Mouse (Mus musculus) neural tube, embryonic 15.5 days (tissue): ENCODE results near the gene Tgm2. TPM values are rescaled to one million over a fixed set of nuclear protein-coding genes. Genes with fewer than 3 reads are reported as not detected.

Experiments used
- ATAC-seq: fragments of 200-750 bp; cut with Nextera tagmentation; 2 replicates; pipeline ENCODE4 v1.8.0; 2017; ENCODE audit warnings: mild to moderate bottlenecking, moderate TSS enrichment, moderate library complexity; ENCODE audit not compliant: low FRiP score
- H3K27ac ChIP-seq: fragments of 300-500 bp; sonication (generic); replicated peaks from 2 replicates; pipeline ENCODE4 v1.5.1; 2015; ENCODE audit warnings: mild to moderate bottlenecking, inconsistent platforms
- H3K27me3 ChIP-seq: fragments of 300-500 bp; sonication (generic); replicated peaks from 2 replicates; pipeline ENCODE4 v1.6.1; 2015; ENCODE audit warnings: inconsistent platforms
- H3K36me3 ChIP-seq: fragments of 300-500 bp; sonication (generic); 2 replicates; pipeline ENCODE4 v1.6.1; 2015; ENCODE audit warnings: inconsistent platforms
- H3K4me1 ChIP-seq: fragments of 300-500 bp; sonication (generic); 2 replicates; pipeline ENCODE4 v1.6.1; 2015; ENCODE audit warnings: inconsistent platforms
- H3K4me2 ChIP-seq: fragments of 300-500 bp; sonication (generic); 2 replicates; pipeline ENCODE4 v1.6.1; 2015; ENCODE audit warnings: inconsistent platforms, mild to moderate bottlenecking, moderate library complexity
- H3K4me3 ChIP-seq: fragments of 300-500 bp; sonication (generic); replicated peaks from 2 replicates; pipeline ENCODE4 v1.5.1; 2015; ENCODE audit warnings: mild to moderate bottlenecking, inconsistent platforms
- H3K9ac ChIP-seq: fragments of 300-500 bp; sonication (generic); replicated peaks from 2 replicates; pipeline ENCODE4 v1.6.1; 2015; ENCODE audit warnings: mild to moderate bottlenecking, inconsistent platforms
- H3K9me3 ChIP-seq: fragments of 300-500 bp; sonication (generic); replicated peaks from 2 replicates; pipeline ENCODE4 v1.6.1; 2016; ENCODE audit warnings: inconsistent platforms
- WGBS: fragments of 180-500 bp; shearing (Covaris S2); methylation state at CpG from one replicate; pipeline ENCODE4 v1.1.7; 2015; ENCODE audit warnings: mixed read lengths; 5-methylcytosine and 5-hydroxymethylcytosine counted together
- polyA plus RNA-seq: library from polyadenylated mRNA; unstranded; fragments of >200 nt; fragmentation: Nextera tagmentation; extraction: Ambion mirVana; gene quantifications from 2 replicates; pipeline ENCODE4 v1.2.1, GENCODE M21; 2015

The Tgm2 gene
- polyA plus RNA-seq, 1 experiment from 2014 or later = 7.8 TPM

DNA sequence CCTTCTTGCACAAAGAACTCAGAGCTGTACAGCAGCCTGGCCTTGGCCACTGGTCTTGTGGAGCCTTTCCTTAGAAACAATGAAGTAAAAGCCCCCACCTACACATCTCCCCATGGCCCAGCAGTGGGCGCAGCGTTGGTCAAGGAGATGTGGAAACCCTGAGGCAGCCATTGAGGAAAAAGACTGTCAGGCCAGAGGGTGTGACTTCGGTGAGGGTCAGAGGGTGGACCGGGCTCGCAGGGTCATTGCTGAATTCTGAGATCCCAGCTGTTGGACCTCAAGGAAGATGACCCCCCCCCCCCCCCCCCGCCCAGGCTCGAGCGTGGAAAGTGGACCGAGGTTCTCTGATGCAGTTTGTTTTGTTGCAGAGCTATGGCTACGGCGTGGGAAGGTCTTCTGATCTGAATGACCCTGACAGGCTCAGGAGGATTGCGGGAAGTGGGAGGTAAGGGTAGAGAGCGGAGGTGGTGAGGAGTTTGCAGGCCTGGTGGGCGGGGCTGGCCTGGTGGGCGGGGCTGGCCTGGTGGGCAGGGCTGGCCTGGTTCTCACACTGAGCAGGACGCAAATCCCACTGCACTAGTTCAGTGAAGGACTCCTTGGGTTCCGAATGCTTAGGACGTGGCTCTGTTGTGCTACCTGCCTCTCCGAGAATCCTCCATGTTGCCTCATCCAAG lies 32.6 kb upstream of the Tgm2 start:
- peak overlapping the region; percentile 21 for H3K4me3 ChIP-seq
- peak overlapping the region; percentile 49 for H3K4me2 ChIP-seq
- H3K36me3 ChIP-seq = no peaks in the 10 kb centered on the region
- peak overlapping the region; percentile 54 for H3K27ac ChIP-seq
- H3K4me1 ChIP-seq = peaks cover 46% of the 10 kb centered on the region
- no peak overlapping the region; the same call in 1 of the 2 replicates for H3K9ac ChIP-seq
- H3K9me3 ChIP-seq = no peaks in the 10 kb centered on the region
- H3K27me3 ChIP-seq = no peaks in the 10 kb centered on the region
- no peak for ATAC-seq
- WGBS = 12% methylated on average over 18 of the region's 19 CpGs

DNA sequence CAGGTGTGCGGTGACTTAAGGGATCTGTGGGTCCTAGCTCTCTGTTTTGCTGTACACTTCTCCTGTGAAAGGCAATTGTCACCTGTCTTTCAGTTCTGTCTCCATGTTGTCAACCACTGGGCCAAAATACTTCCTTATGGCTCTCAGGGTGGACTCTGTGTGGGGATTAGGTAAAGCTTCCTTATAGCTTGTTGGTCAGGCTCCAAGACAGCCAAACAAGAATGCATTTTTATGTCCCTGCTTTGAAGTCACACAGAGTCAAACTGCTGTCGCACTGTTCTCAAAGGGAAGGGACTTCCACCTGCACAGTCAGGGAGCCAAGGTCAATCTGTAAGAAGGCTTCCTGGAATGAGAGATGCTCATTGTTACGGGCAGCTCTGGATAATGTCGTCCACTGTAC lies 31.9 kb upstream of the Tgm2 start:
- Histone ChIP-seq H3K27me3 (no peaks in the 10 kb centered on the region), H3K9ac (no peak overlapping the region), H3K4me2 (no peak overlapping the region), H3K9me3 (no peaks in the 10 kb centered on the region), H3K4me3 (no peak overlapping the region), H3K36me3 (no peaks in the 10 kb centered on the region), H3K27ac (peak overlapping the region; percentile 54; the same call in 1 of the 2 replicates), H3K4me1 (peaks cover 46% of the 10 kb centered on the region)
- no peak for ATAC-seq
- 67% methylated on average over 4 of the region's 4 CpGs for WGBS

DNA sequence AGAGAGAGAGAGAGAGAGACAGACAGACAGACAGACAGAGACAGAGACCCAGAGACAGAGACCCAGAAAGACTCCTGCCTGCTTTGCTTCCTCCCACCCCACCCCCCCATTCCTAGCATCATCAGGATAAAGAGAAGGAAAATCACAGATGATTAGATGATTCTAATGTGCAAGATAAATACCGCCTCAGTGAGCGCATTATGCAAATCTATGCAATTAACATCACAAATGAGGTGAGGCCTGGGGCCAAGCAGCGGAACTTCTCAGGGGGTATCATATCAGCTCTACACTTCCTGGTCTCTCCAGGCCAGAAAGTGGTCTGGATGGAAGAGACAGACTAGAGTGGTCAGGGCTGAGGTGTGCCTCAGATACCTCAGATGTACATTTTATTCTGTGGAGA lies 31.3 kb upstream of the Tgm2 start:
- H3K4me3 ChIP-seq = no peak overlapping the region
- no peak overlapping the region for H3K9ac ChIP-seq
- H3K9me3 ChIP-seq = no peaks in the 10 kb centered on the region
- H3K27ac ChIP-seq = peak overlapping the region; percentile 54; the same call in 1 of the 2 replicates
- H3K27me3 ChIP-seq = no peaks in the 10 kb centered on the region
- no peaks in the 10 kb centered on the region for H3K36me3 ChIP-seq
- no peak for ATAC-seq
- 20% methylated on average over 3 of the region's 3 CpGs for WGBS
- H3K4me2 ChIP-seq = no peak overlapping the region
- H3K4me1 ChIP-seq = peaks cover 45% of the 10 kb centered on the region

DNA sequence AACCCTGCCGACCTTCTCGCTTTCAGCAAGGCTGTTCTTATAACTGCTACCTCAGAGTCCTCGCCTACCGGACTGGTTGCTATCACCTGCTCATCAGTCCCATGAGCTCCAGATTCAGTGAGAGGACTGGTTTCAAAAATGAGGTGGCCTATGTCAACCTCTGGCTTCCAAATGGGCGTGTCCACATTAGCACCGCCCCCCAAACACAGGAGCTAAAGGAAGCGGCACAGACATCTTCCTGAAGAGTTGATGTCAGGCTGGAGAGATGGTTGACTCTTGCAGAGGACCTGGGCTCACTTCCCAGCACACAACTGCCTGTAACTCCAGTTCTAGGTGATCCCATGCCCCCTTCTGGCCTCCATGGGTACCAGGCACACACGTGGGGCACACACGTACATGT lies 30.5 kb upstream of the Tgm2 start:
- 93% methylated on average over 9 of the region's 9 CpGs for WGBS
- no peaks in the 10 kb centered on the region for H3K27me3 ChIP-seq
- H3K4me1 ChIP-seq = peaks cover 37% of the 10 kb centered on the region
- no peak overlapping the region for H3K4me3 ChIP-seq
- no peak overlapping the region for H3K27ac ChIP-seq
- H3K4me2 ChIP-seq = no peak overlapping the region
- no peak overlapping the region for H3K9ac ChIP-seq
- no peaks in the 10 kb centered on the region for H3K36me3 ChIP-seq
- H3K9me3 ChIP-seq = no peaks in the 10 kb centered on the region
- no peak for ATAC-seq

DNA sequence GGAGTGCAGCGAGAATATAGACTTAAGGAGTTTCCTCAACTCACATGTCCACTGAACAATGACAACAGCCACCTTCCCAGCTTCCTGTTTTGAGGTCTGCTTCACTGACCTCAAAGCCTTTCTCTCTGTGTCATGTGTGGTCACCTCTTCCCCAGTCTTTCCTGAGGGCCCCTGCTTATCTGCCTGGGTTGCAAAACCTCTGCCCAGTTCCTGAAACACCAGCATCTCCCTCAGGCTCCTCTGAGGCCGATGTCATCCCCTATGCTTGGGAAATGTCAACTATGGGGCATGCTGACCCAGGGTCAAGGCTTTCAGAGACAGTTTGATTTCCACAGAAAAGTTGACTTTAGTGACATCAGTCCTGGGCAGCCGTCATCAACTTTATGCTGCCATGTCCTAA lies 29.2 kb upstream of the Tgm2 start:
- WGBS = 81% methylated on average over 3 of the region's 3 CpGs
- Histone ChIP-seq H3K36me3 (no peaks in the 10 kb centered on the region), H3K4me1 (peaks cover 31% of the 10 kb centered on the region), H3K9ac (no peak overlapping the region), H3K27ac (no peak overlapping the region), H3K9me3 (no peaks in the 10 kb centered on the region), H3K4me2 (no peak overlapping the region), H3K27me3 (no peaks in the 10 kb centered on the region), H3K4me3 (no peak overlapping the region)
- no peak for ATAC-seq

DNA sequence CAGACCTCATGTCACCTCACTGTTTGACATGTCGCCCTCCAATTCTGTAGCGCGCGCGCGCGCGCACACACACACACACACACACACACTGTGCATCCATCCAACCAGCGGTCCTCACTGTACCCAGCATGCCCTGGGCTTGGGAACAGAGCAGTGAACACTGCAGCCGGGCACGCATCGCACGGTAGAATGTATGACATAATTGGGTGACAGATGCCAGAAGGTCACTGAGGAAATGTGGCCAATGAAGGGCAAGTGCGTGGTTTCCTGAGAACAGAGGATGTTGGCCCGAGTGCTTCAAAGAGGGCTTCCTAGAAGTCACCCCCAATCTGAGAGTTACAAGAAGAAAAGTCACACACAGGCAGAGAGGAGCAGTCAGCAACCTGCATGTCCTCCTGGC lies 28.7 kb upstream of the Tgm2 start:
- H3K4me3 ChIP-seq = no peak overlapping the region
- no peak overlapping the region for H3K27ac ChIP-seq
- H3K9me3 ChIP-seq = no peaks in the 10 kb centered on the region
- H3K4me1 ChIP-seq = peaks cover 28% of the 10 kb centered on the region
- H3K36me3 ChIP-seq = no peaks in the 10 kb centered on the region
- no peak overlapping the region for H3K4me2 ChIP-seq
- no peaks in the 10 kb centered on the region for H3K27me3 ChIP-seq
- 89% methylated on average over 15 of the region's 15 CpGs for WGBS
- no peak overlapping the region for H3K9ac ChIP-seq
- ATAC-seq = no peak

DNA sequence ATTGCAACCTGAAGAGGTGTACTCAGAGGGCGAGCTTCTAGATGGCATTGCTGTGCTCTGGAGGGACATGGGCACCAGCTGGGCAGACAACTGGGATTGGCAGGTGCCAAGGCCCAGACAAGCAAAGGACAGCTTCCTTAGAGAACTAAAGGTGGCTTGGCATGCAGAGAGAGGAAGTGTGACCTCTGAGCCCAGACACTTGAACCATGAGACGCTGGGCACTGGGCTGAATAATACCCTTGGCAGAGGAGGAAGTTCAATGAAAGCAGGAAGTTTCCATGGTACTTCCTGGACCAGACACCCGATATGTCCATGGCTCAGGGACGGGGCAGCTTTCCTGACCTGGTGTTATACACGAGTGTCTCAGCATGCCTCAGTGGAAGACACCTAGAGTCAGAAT lies 28.2 kb upstream of the Tgm2 start:
- no peak overlapping the region for H3K9ac ChIP-seq
- no peak for ATAC-seq
- no peaks in the 10 kb centered on the region for H3K9me3 ChIP-seq
- WGBS = 84% methylated on average over 5 of the region's 5 CpGs
- H3K4me2 ChIP-seq = no peak overlapping the region
- peaks cover 23% of the 10 kb centered on the region for H3K4me1 ChIP-seq
- H3K27me3 ChIP-seq = no peaks in the 10 kb centered on the region
- H3K27ac ChIP-seq = no peak overlapping the region
- H3K4me3 ChIP-seq = no peak overlapping the region
- no peaks in the 10 kb centered on the region for H3K36me3 ChIP-seq

DNA sequence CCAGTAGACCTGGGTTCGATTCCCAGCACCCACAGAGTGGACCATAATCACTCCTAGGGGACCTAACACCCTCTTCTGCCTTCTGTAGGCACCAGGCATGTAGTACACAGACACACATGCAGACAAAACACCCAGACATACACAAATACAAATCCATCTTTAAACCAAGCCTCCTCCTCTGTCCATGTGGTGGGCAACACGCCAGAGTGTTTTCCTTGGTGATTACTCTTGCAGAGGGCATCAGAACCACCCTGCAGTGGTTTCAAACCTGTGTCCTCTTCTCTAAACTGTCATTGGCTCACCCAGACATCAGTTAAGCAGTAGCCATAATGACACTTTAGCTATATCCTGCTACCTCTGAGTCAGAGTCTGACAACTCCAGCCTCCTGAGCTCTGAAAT lies 24.2 kb upstream of the Tgm2 start:
- Histone ChIP-seq H3K4me1 (peaks cover 7% of the 10 kb centered on the region; the same call in 1 of the 2 replicates), H3K27me3 (no peaks in the 10 kb centered on the region), H3K36me3 (no peaks in the 10 kb centered on the region), H3K9me3 (no peaks in the 10 kb centered on the region), H3K27ac (no peak overlapping the region), H3K9ac (no peak overlapping the region), H3K4me2 (no peak overlapping the region), H3K4me3 (no peak overlapping the region)
- no peak for ATAC-seq
- WGBS = 77% methylated on average over 2 of the region's 2 CpGs

DNA sequence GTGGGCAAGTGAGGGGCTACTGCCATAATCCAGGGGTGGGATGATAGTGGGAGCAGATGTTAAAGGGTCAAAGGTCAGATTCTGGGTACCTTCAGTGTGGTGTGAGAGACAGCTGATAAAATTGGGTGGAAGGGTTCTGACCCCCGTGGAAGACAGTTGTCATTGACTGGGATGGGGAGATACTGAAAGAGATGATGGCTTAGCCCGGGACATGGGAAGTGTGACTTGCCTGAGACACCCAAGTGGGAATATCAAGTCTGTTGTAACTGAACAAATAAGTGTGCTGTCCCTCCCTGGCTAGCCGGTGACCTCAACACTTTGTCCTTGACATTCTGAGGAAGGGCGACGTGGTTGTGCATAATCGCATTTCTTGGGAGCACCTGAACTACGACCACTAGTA lies 23.5 kb upstream of the Tgm2 start:
- ATAC-seq = no peak
- Histone ChIP-seq H3K27ac (no peak overlapping the region), H3K27me3 (no peaks in the 10 kb centered on the region), H3K9me3 (no peaks in the 10 kb centered on the region), H3K9ac (no peak overlapping the region), H3K4me2 (no peak overlapping the region), H3K36me3 (no peaks in the 10 kb centered on the region), H3K4me1 (peaks cover 7% of the 10 kb centered on the region; the same call in 1 of the 2 replicates), H3K4me3 (no peak overlapping the region)
- WGBS = 94% methylated on average over 7 of the region's 7 CpGs

DNA sequence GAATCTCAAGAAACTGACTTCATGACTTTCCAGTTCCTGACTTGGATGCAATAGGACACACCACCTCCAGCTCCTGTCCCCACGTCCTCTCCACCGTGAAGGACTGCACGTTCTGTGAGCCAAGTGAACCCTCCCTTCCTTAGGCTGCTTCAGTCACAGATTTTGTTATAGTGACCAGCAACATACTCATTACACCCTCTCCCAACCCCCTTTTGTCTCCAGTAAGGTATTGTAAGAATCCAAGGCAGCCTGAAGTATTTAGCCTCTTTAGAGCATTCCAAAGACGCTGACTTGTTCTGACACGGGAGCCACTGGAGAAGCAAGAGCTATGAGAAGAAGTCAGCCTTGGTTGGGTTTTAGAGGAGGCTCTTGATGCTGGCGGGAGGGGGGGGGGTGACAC lies 23.1 kb upstream of the Tgm2 start:
- Histone ChIP-seq H3K9ac (no peak overlapping the region), H3K27ac (no peak overlapping the region), H3K4me2 (no peak overlapping the region), H3K27me3 (no peaks in the 10 kb centered on the region), H3K4me1 (peaks cover 7% of the 10 kb centered on the region; the same call in 1 of the 2 replicates), H3K4me3 (no peak overlapping the region), H3K36me3 (no peaks in the 10 kb centered on the region), H3K9me3 (no peaks in the 10 kb centered on the region)
- WGBS = 82% methylated on average over 6 of the region's 6 CpGs
- no peak for ATAC-seq

DNA sequence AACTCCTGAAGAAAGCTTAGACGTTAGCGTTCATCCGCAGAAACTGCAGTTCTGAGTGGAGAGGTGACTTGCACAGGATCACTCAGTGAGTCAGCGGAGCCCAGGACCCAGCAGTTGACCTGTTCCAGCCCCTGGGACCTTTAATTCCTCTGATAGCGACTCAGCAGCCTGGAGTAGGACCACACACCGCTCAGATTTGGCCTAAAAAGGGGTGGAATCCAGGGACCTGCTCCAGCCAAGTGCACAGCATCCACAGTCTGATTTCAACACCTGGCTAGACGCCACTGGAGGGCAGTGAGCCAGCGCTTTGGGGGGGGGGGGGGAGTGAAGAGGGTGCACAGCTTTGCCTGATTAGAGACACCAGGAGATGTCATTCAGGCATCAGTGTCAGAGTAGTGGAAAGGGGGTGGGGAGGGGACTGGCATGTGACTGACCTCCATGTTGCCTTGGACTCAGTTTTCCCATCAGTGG lies 22.5 kb upstream of the Tgm2 start:
- Histone ChIP-seq H3K27ac (no peak overlapping the region), H3K9ac (no peak overlapping the region), H3K4me3 (no peak overlapping the region), H3K4me1 (peaks cover 7% of the 10 kb centered on the region; the same call in 1 of the 2 replicates), H3K4me2 (no peak overlapping the region), H3K36me3 (no peaks in the 10 kb centered on the region), H3K27me3 (no peaks in the 10 kb centered on the region), H3K9me3 (no peaks in the 10 kb centered on the region)
- WGBS = 71% methylated on average over 8 of the region's 8 CpGs
- no peak for ATAC-seq

DNA sequence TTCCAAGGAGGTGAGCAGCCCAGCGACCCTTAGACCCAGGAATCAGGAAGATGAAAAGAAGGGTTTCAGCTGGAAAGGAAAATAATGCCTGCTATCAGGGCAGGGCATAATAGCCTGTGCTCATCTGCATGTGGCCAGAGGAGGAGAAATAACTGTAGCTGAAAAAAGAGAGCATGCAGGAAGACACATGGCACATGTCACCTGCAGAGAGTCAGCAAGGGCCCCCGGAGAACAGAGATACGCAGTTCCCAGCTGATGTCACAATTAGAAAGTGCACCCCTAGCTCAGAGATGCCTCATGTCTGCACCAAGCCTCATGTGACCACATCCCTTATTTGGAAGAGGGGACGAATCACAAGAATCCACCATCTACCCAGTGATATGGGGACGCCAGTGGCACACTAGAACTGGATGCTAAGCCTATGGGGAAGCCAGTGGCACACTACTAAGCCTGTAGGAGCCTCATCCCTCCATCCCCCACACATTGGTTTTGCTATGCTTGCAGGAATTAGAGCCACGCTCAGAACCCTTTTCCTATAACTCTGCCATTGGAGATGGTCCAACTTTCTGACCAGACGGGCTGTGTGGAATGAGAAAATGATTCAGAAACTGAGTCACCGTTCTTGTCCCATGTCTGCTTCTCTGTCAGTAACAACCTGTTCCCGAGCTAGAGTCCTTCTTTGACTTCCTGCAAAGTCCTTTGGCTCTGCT lies 21.4 kb upstream of the Tgm2 start:
- ATAC-seq = no peak
- Histone ChIP-seq H3K36me3 (no peaks in the 10 kb centered on the region), H3K27me3 (no peaks in the 10 kb centered on the region), H3K27ac (no peak overlapping the region), H3K4me3 (no peak overlapping the region), H3K4me1 (peaks cover 7% of the 10 kb centered on the region; the same call in 1 of the 2 replicates), H3K9me3 (no peaks in the 10 kb centered on the region), H3K9ac (no peak overlapping the region), H3K4me2 (no peak overlapping the region)
- WGBS = 64% methylated on average over 9 of the region's 9 CpGs
